Mouse (Mus musculus) olfactory bulb, adult 2 months (tissue): Measurements from ENCODE around the gene Pole4. TPM values are rescaled to one million over a fixed set of nuclear protein-coding genes. Genes with fewer than 3 reads are reported as not detected.
"Not testable (repeated sequence)": the region's sequence is repeated elsewhere in the genome, so short reads cannot be mapped to it uniquely, and the experiment has no call there.

ENCODE experiments used
- H3K27ac ChIP-seq: fragments of 200-500 bp; 2 replicates; pipeline ENCODE4 v1.5.1; 2012; ENCODE audit warnings: low read depth, low read length; ENCODE audit not compliant: insufficient read depth
- H3K4me1 ChIP-seq: fragments of 200-500 bp; 2 replicates; pipeline ENCODE4 v1.6.1; 2012; ENCODE audit warnings: low read length; ENCODE audit not compliant: control insufficient read depth, insufficient read depth
- H3K4me3 ChIP-seq: fragments of 200-500 bp; 2 replicates; pipeline ENCODE4 v1.5.1; 2012; ENCODE audit warnings: mild to moderate bottlenecking, low read depth, low read length, moderate library complexity; ENCODE audit not compliant: insufficient read depth
- CTCF ChIP-seq: fragments of 200-500 bp; IDR thresholded peaks from 2 replicates; pipeline ENCODE4 v1.5.1; 2012; ENCODE audit warnings: low read depth, mild to moderate bottlenecking, low read length, moderate library complexity; ENCODE audit not compliant: insufficient read depth
- POLR2A ChIP-seq: fragments of 200-500 bp; IDR thresholded peaks from 2 replicates; pipeline ENCODE4 v1.6.1; 2012; ENCODE audit warnings: mild to moderate bottlenecking, low read depth, low read length, moderate library complexity; ENCODE audit not compliant: insufficient read depth
- WGBS: fragments of 180-500 bp; shearing (Covaris S2); methylation state at CpG from one replicate; pipeline ENCODE4 v1.1.7; 2018; 5-methylcytosine and 5-hydroxymethylcytosine counted together
- polyA plus RNA-seq: library from polyadenylated mRNA; stranded (reverse); fragments of >200 nt; gene quantifications from 2 replicates; pipeline ENCODE4 v1.2.4, GENCODE M21; 2012; ENCODE audit warnings: low replicate concordance; ENCODE audit not compliant: missing spikeins, insufficient read depth, insufficient read length

The Pole4 gene
- polyA plus RNA-seq, 1 experiment, result not detected

- TF ChIP-seq CTCF (no peak), POLR2A (no peak)
- no peak overlapping the region for H3K27ac ChIP-seq
- no peak overlapping the region for H3K4me3 ChIP-seq
- H3K4me1 ChIP-seq, result no peaks in the 10 kb centered on the region
- 85% methylated on average over 6 of the region's 6 CpGs for WGBS
Measured at GRCm38 (mm10) chr6:82701296-82701695, 3.9 kb downstream of the Pole4 start.

- no peak overlapping the region for H3K4me3 ChIP-seq
- 37% methylated on average over 5 of the region's 5 CpGs for WGBS
- H3K27ac ChIP-seq, result no peak overlapping the region
- H3K4me1 ChIP-seq, result no peaks in the 10 kb centered on the region
- no peak for TF ChIP-seq POLR2A
- no peak for TF ChIP-seq CTCF
Measured at GRCm38 (mm10) chr6:82699831-82700230, 5.3 kb downstream of the Pole4 start.

DNA sequence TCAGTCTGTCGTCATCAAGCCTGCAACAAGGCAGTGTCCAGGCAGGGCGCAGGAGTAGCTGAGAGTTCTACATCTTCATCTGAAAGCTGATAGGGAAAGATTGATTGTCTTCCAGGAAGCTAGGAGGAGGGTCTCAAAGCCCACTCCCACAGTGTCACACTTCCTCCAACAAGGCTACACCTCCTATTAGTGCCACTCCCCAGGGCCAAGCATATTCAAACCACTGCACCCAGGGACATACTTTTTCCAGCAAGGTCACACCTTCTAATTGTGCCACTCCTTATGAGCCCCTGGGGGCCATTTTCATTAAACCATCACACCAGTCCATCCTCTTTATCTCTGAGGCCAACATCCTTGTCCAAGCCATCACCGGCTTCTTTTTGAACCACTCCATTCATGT, 8.4 kb downstream of the Pole4 start:
- Histone ChIP-seq H3K4me3 (no peak overlapping the region), H3K27ac (no peak overlapping the region), H3K4me1 (peaks cover 2% of the 10 kb centered on the region; the same call in 1 of the 2 replicates)
- TF ChIP-seq POLR2A, result no peak
- 95% methylated on average over 3 of the region's 3 CpGs for WGBS

GRCm38 (mm10) chr6:82694668-82695067, 10.5 kb downstream of the Pole4 start:
- Histone ChIP-seq H3K4me1 (peaks cover 2% of the 10 kb centered on the region; the same call in 1 of the 2 replicates), H3K4me3 (no peak overlapping the region), H3K27ac (no peak overlapping the region)
- WGBS, result 22% methylated on average over 13 of the region's 13 CpGs
- no peak for TF ChIP-seq CTCF
- no peak for TF ChIP-seq POLR2A

- TF ChIP-seq POLR2A, result no peak
- TF ChIP-seq CTCF, result no peak
- WGBS, result 86% methylated on average over 4 of the region's 4 CpGs
- Histone ChIP-seq H3K27ac (no peak overlapping the region), H3K4me1 (no peaks in the 10 kb centered on the region), H3K4me3 (no peak overlapping the region)
Measured at GRCm38 (mm10) chr6:82689474-82689873, 15.7 kb downstream of the Pole4 start.

DNA sequence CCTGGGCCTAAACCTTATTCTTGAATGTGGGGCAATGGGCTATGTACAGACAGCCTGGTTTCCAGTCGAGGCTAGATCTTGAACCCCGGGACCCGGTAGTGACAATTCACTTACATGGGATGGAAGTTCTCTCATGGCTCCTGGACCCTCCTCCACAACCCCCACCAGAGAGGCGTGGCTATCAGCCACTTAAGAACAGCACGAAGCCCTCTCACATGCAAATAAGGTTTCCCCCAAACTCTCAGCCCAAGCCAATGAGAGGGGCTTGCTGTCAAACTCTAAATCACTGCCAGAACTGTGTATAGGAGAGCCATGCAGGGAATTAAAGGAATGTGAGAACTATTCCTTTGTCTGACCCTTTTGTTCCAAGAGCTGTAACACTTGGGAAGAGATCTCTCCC, 16.6 kb downstream of the Pole4 start:
- H3K27ac ChIP-seq, result not testable (repeated sequence)
- WGBS, result 58% methylated on average over 5 of the region's 5 CpGs

GRCm38 (mm10) chr6:82684136-82684535, 21.0 kb downstream of the Pole4 start:
- TF ChIP-seq POLR2A (no peak), CTCF (no peak)
- no peaks in the 10 kb centered on the region for H3K4me1 ChIP-seq
- no peak overlapping the region for H3K27ac ChIP-seq
- no peak overlapping the region for H3K4me3 ChIP-seq

More for the DNA sequence above, 16.6 kb downstream of the Pole4 start:
- not testable (repeated sequence) for H3K4me3 ChIP-seq, H3K4me1 ChIP-seq

DNA sequence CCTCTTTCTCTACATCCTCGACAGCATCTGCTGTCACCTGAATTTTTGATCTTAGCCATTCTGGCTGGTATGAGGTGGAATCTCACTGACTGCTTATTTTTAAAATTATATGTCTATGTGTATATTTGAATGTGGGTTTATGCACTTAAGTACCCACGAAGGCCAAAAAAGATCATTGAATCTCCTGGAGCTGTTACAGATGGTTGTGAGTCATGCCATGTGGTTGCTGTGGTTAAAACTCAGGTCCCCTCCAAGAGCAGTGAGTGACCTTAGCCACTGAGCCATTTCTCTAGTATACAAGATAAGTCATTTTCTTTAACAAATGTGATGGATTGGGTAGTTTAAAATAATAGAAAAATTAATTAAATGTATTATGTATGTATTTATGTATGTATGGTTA, 25.9 kb downstream of the Pole4 start:
- H3K4me3 ChIP-seq, H3K27ac ChIP-seq, H3K4me1 ChIP-seq: not testable (repeated sequence)
- 75% methylated on average over 2 of the region's 2 CpGs for WGBS

DNA sequence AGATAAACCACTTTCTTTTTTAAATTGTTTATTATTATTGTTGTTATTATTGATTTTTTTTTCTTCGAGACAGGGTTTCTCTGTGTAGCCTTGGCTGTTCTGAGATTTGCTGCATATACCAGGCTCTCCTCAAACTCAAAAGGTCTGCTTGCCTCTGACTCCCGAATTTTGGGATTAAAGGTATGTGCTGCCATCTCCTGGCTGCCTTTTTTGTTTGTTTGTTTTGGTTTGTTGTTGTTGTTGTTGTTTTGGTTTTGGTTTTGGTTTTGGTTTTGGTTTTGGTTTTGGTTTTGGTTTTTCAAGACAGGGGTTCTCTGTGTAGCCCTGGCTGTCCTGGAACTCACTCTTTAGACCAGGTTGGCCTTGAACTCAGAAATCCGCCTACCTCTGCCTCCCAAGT, 27.5 kb downstream of the Pole4 start:
- not testable (repeated sequence) for H3K4me3 ChIP-seq, H3K27ac ChIP-seq, H3K4me1 ChIP-seq
- WGBS, result 72% methylated on average over 3 of the region's 3 CpGs

DNA sequence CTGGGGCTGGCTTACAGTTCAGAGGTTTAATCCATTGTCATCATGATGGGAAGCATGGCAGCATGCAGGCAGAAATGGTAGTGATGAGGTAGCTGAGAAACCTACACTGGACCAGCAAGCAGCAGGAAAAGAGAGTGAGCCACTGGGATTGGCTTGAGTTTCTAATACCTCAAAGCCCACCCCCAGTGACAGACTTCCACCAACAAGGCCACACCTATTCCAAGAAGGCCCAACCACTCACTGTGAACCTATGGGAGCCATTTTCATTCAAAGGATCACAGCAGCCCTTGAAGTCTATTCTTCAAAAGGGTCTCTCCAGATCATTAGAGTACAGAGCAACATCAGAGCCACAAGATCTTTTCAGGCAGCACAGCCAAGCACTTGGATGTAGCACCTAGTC, 38.7 kb downstream of the Pole4 start:
- no peak overlapping the region for H3K4me3 ChIP-seq
- no peaks in the 10 kb centered on the region for H3K4me1 ChIP-seq
- TF ChIP-seq CTCF (no peak), POLR2A (no peak)
- no peak overlapping the region for H3K27ac ChIP-seq
